Mouse (Mus musculus) testis, adult 2 months (tissue): ENCODE results near the gene Abat.
A peak's percentile ranks its signal among the peaks of the same experiment; 100 is the strongest.

Experiments used
- CTCF ChIP-seq: fragments of 200-500 bp; IDR thresholded peaks from 2 replicates; pipeline ENCODE4 v1.5.1; 2012; ENCODE audit warnings: low read depth, mild to moderate bottlenecking, inconsistent platforms, low read length, moderate library complexity; ENCODE audit not compliant: control insufficient read depth, insufficient read depth, insufficient replicate concordance
- POLR2A ChIP-seq: fragments of 200-500 bp; IDR thresholded peaks from 2 replicates; pipeline ENCODE4 v1.6.1; 2012; ENCODE audit warnings: low read depth, mild to moderate bottlenecking, inconsistent platforms, low read length, moderate library complexity; ENCODE audit not compliant: control insufficient read depth

DNA sequence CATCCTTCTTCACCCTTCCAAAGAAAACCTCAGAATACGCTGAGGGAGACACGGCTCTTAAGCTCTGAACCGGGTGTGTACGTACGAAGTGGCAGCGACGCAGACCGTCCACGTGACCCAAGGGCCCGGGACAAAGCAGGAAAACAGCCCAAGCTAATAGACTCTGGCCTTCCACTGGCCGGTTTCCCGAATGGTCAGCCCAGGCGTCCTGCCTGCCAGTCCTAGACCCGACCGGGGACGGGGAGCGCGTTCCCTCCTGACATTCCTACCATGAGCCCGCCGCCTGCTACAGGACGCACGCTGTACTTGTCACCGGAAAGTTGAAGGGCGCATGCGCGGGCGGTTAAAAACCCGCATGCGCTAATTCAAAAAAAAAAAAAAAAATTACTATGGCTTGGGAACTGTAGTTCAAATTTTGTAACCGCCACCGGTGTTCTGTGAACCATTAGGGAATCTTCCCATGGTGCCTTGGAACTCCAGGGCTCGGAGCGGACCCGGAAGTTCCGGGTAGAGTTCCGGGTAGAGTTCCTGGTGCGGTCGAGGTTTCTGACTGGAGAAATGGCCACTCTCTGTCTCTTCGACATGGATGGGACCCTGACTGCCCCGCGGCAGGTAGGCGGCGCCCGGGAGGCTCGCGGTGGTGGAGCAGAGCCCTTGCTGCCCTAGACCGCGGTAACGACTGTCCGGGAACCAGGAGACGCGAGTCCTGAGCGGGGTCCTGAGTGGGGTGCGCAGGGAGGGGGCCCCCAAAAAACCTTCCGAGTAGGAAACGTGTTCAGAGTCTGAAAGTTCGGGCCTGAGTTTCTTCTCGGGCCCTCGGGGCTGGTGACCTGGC is 124.2 kb downstream of the Abat start, which contains the start of the genes Pmm2 and Tmem186:
- TF ChIP-seq CTCF (no peak), POLR2A (peak; percentile 59)
